Mouse (Mus musculus) testis, postnatal 10 days (tissue): ENCODE results near the gene Pak4.
"Not testable (repeated sequence)": the region's sequence is repeated elsewhere in the genome, so short reads cannot be mapped to it uniquely, and the experiment has no call there.

Experiments
- DNase-seq: peaks from one replicate; pipeline ENCODE4 v3.0.0; 2021; ENCODE audit warnings: low spot score

The Pak4 gene

DNA sequence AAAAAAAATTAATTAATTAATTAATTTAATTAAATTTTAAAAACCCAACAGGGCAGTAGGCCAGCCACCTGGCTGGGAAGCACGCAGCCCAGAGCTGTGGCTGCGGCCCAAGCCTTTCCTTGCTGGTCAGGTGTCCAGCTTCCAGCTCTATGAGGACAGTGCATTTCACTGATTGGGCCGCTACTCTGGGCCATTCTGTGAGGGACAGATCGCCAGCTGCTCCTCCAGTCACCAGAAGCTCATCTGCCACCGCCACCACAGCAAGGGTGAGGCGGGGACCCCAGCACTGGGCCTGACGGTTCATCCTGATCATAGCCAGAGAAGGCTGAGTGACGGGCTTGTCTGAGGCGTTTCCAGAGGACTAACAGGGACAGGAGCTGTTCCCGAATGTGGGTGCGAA is 36.0 kb downstream of the Pak4 start:
- no peak for DNase-seq

DNA sequence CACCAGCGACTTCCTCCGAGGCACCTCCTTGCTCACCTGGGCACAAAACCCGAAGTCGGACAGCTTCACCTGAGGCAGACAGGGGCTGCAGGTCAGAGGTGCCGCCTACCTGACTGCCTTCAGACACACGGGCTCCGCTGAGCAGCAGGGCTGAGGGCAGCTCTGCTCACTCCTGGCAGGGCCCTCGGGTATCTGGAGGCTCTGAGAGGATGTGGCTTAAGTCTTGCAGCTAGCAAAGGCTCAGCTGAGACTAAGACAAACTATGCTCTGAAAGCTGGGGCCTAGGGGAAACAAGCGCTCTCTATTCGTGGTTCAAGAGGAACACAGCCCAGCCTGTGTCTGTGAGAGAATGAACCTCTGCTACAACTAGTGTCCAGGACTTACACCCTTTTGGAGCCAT is 37.1 kb downstream of the Pak4 start:
- no peak for DNase-seq

DNA sequence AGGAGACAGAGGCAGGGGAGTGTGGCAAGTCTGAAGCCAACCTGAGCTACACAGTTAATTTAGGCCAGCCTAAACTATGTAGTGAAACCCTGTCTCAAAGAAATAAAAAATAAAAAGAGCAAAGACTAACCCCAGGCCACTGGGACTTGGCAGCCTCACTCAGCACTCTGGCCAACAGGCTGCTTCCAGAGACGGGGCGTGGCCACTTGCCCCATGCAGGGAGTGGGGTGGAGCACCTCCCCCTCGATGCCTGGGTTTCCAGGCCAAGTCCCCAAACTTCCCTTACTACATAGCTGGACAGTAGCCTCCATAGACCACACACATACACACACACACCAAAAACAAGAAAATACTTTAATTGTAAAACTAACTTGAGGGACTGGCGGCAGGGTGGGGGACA is 39.5 kb downstream of the Pak4 start:
- peak; percentile 68 for DNase-seq

DNA sequence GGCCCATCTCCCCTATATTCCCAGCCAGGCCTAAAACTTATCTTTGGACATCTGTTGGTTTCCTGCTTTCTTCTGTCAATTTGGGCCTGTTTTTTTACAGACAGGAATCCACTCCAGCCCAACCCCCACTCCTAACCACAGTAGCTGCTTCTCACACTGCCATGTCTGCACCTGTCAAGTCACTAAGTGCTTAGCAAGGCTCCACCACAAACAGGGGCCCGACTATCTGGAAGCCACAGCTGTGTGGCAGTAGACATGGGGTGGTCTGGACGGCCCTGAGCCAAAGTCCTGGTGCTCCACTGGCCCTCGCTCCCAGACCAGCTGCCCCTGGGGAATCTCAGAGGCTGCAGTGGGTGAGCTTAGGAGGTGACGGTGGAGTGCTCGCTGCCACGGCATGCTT is 40.3 kb downstream of the Pak4 start:
- DNase-seq: no peak

DNA sequence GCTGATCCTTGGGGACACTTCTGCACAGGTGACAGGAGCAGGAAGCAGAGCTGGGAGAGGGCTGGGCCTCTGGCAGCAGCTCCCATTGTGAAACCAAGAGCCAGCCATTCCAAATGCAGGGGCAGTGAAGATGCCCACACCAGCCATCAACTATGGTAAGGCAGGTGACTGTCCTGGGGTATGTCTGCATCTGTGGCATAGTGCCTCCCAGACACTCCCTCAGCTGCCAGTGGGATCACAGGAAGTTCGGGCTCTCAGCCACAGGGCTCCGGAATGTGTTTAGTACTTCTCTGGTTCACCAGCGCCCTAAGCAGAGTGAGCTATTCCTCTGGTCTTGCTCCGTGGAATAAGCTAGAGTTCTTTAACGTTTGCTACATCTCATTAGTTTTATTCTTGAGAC is 40.9 kb downstream of the Pak4 start:
- no peak for DNase-seq

DNA sequence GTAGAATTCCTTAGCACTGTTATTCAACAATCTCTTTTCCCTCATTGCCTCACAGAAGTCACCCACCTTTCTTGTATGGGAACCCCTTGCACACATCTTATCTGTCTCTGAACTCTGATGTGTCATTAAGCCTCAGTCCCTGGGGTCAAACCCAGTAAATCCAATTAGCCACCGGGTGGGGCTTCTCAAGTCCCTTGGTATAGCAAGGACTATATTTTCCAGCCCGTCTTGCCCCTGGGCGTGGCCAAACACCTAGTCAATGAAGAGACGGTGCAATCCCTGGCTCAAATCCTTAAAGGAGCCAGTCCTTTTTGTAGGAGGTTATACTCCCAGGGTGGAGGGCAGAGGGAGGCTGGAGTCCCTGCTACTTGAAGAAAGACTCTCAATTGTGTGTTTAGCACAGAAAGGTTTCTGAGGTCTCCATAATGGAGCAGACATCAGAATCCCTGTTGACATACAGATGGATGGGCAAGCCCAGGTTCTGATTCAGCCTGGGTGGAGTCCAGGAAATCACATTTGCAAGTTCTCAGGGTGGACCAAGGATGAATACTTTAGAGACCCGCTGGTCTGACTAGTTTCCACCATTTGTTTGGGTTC is 41.9 kb downstream of the Pak4 start:
- no peak for DNase-seq

DNA sequence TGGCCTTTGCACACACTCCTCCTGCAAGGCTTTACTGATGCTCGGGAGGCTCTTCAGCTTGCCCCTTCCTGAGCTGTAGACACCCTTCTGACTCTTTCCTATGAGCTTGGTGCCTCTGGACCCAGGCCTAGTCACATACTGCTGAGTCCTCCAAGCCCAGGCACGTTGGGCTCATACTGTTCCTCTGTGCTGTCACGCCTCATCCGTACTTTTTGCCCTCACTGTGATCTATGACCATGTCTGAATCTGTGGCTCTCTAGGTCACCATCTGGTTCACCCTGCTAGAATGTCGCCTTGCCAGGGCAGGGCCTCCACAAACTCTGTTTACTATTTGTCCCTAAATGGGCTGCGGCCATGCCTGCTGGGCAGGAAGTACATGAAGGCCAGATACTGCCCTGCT is 44.9 kb downstream of the Pak4 start:
- DNase-seq: no peak

DNA sequence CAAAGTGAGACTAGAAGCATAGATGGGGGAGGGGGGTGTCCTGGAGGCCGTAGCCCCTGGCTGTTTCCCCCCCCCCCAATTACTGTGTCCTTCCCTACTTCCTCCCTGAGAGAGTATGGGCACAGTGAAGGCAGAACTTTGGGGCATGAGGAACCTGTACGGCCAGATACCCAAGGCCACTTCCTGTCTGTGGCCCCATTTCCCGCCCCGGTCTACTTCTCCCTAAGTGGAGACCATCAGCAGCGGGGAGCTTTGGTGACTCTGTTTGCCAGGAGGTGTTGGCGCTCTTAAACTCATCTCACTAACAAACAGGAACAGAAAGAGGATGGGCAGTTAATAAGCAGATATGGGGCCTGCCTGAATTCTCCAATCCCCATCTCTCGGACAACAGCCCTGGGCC is 50.4 kb downstream of the Pak4 start:
- no peak for DNase-seq

DNA sequence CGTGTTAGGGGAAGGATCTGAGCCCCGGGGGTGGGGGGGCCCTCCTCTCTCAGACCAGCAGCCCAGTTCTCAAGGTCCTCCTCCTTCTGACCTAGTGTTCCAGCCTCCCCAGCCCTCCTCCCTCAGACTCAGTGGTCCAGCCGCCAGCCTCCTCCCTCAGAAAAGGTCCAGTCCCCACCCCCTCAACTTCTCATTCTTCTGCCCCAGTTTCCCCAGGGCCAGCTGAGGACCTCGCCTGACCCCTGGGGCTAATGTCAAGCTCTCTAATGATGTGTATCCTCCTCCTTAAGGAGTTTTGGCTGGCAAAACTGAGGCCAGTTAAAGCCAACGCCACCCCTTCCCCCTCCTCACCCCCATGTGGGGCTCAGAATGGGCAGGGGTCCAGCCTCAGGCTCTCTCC is 50.8 kb downstream of the Pak4 start, which contains the start of gene Nccrp1:
TSS of gene Nccrp1 (minus strand) at position 101 of the 400 bp plus-strand sequence.
- no peak for DNase-seq

DNA sequence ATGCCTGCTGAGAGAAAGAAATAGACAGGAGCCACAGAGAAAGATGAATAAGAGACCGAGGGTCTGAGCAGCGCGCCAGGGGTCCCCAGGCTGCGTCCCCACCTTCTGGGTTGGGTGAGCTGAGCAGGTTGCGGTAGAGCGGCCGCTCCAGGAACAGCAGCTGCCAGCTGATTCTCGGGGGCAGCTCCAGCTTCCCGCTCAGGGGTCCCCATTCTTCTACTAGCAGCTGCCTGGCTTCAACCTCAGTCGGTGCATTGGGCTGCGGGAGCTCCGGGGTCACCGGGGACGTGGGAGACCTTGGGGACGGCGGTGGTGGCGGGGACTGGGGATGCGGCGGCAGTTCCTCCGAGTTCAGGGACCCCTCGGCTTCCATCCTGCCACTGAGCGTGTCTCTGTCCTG is 51.3 kb downstream of the Pak4 start:
- no peak for DNase-seq

DNA sequence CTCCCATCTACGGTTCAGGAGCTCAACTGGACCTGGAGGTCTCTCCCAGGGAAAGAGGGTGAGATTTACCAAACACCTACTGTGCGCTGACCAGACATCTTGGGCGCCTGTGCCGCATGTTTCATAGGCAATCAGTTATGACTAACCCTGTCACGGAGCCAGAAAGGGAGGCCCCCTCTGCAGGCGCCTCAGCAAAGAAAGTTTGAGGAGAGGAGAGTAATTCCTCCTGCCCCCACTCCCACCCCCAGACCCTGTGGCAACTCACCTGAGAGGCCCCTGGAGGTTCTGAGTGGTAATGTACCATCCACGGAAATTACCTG is 52.1 kb downstream of the Pak4 start:
- no peak for DNase-seq

DNA sequence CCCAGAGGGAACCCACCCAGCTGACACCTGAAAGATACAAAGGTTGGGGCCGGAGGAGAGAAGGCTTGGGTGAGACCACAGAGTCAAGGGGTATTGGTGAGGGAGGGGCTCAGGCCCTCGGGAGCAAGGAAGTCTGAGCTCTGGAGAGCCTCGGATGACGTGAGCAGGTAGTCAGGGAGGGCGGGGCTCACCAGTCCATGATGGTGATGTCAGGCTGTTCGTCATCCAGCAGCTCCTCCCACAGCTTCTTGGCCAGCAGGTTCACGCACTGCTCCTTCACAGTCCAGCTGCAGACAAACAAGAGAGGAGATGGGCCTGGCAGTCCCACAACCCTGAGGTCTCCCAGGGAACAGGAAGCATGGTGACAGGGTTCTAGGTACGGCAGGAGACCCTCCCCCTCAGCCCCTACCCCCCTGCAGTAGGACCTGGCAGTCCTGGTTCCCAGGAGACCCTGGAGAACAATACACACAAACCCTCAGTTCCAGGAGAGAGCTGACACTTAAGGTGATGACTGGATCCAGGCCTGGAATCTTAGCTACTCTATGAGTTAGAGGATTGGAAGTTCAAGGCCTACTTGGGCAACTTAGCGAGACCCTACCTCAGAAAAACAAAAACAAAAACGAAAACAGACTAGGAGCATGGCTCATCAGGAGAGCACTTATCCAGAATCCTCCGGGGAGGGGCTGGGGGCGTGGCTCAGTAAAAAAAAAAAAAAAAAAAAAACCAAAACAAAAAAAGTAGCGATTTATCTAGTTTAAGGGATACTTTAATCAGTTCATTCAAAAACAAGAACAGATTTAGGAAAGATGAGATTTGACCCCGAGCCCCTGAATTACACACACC is 52.7 kb downstream of the Pak4 start:
- no peak for DNase-seq

DNA sequence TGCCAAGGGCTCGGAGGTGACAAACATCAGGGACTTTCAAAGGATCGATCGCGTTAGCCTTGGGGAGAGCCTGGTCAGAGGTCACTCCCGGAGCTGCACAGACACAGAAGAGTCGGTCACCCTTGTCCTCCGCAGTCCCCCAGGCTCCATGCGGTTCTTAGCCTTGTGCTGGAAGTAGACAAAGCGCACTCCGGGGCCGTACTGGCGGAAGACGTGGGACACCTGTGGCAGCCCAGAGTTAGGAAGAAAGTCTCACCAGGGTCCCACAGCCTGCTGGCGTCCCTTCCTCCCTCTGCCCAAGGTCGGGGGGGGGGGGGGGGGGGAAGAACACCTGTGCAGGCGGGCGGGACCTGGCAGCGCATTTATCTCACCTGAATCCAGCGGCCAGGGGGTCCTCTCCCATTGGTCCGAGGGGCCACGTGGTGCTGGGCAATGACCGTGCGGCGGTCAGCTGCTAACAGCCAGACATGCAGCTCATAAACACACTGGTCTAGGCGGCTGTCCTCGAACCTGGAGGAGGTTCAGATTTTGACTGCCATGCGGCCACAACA is 53.9 kb downstream of the Pak4 start:
- no peak for DNase-seq

DNA sequence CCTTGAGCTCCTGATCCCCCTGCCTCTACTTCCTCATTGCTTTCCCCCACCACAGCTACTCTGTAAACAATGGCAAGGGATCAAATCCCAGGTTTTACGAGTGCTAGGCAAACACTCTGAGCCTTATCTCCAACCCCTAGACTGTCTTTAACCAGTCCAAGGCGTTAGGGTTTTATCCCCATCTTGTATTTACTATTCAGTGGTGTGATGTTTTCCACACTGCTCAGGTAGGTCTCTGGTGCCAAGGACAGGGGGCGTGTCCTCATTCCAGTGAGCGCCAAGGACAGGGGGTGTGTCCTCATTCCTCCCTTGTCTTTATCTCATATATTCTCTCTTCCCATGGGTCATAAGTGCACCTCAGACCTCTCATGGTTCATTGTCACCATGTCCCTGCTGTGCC is 57.5 kb downstream of the Pak4 start, which contains the start of gene Sycn:
TSS of gene Sycn (plus strand) at position 360 of the 400 bp plus-strand sequence.
- no peak for DNase-seq

DNA sequence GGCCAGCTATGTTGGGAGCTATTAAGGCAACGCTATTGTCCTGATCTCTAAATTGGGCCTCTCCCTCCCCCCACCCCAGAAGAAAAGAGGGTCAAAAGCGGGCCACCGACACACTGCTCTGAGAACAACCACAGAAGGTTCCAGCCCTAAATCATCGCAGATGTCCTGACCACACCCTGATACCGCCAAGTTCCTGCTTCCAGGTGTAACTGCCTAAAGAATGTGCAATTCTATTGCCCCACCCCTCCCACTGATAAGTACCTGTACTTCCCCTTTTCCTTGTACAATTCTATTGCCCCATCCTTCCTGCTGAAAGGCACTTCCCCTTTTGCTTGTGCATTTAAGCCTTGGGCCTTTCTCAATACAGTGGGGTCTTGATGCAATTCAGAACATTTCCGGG is 59.1 kb downstream of the Pak4 start:
- not testable (repeated sequence) for DNase-seq

DNA sequence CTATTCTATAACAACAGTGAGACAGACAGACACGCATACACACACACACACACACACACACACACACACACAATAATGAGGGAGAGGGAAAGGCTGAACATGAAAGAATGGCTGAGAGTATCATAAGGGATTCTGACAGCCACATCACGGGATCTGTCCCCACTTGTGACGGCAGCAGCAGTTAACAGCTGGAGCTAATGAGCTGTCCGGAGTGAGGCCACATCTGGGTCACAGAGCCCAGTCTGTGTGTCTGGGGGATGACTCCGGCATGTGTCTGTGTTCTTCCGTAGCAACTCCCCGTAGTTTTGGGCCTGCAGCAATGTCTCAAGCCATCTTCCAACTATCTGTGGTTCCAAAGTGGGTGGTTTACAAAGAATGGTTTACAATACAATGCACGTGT is 66.0 kb downstream of the Pak4 start:
- DNase-seq: no peak

DNA sequence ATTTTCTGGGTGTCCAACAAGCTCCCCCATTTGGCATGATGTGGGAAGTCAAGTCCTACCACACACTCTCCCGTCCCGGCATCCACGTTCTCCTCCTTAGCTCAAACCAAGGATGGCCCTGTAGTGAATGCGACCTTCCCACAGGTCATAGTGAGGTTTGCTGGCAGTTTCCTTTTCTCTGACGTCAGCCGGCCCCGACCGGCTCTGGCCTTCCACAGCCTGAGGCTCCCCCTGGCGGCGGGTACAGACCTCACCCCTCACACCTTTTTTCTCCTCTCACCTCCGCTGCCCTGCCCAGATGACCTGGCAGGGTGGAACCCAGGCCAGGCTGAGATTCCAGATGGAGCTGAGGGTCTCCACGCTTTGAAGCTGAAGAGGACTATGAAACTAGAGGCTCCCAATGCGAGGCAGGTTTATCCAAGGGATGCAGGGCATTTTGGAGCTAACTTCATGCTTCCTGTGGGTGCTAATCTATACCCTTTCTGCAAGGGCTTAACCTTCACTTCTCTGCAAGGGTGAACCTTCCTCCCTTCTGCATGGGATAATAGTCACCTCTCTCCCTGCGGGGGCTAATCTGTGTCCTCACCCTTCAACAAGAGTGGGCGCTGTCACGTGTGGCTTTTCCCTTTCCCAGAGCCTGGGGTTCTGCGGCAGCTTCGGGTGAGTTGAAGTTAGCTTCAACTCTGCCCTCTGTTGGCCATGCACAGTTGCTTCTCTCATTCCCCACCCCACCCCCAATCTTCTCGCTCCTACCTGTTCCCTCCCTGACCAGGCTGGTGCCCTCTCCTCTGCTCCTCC is 69.9 kb downstream of the Pak4 start:
- peak; percentile 91 for DNase-seq

DNA sequence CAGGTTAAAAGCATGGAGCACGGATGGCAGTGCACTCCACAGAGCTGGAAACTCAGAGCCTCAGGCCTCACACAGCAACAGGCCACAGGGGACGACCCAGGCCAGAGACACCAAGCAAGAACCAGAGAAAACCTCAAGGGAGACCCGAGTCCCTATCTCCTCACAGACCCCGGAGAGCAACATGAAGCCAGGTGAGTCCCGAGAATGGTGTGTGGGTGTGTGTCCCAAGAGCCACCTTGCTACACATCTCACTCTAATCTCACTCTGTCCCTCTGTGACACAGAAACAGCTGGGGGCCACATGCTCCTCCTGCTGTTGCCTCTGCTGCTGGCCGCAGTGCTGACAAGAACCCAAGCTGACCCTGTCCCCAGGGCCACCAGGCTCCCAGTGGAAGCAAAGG is 75.4 kb downstream of the Pak4 start, which contains the start of gene Ifnl3:
TSS of gene Ifnl3 (plus strand) at position 301 of the 400 bp plus-strand sequence.
- DNase-seq: not testable (repeated sequence)

DNA sequence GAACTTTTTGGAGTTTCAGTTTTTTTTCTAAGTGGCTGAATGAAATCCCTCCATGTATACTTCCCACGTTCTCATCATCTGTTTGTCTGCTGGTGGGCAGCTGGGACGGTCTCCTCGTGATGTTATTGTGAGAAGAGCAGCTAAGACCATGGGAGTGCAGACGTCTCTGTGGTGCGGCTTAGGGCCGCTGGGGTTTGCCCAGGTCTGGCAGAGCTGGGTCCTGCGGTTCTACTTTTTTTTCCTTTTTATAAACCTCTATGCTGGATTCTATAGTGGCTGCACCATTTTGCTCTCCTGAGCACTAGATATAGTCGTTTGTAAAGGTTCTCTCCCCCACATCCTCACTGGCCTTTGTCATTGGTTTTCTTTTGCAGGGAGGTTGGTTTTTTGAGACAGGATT is 86.5 kb downstream of the Pak4 start:
- no peak for DNase-seq

DNA sequence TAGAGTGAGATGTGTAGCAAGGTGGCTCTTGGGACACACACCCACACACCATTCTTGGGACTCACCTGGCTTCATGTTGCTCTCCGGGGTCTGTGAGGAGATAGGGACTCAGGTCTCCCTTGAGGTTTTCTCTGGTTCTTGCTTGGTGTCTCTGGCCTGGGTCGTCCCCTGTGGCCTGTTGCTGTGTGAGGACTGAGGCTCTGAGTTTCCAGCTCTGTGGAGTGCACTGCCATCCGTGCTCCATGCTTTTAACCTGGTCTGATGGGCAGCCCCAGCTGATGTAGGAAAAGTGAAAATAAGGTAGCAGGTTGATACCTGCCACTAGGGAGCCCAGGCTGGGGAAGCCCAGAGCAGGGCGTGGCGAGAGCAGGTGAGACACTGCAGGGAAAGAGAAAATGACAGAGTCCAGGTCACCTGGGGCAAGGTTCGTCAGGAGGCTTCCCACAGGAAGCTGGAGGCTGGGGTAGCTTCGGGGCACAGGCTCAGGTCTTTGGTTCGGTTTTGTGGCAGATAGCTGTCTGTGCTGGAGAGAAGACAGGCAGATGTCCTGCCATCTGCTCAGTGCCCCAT is 87.5 kb downstream of the Pak4 start, which contains the start of gene Ifnl2:
TSS of gene Ifnl2 (minus strand) at position 51 of the 570 bp plus-strand sequence.
- not testable (repeated sequence) for DNase-seq

DNA sequence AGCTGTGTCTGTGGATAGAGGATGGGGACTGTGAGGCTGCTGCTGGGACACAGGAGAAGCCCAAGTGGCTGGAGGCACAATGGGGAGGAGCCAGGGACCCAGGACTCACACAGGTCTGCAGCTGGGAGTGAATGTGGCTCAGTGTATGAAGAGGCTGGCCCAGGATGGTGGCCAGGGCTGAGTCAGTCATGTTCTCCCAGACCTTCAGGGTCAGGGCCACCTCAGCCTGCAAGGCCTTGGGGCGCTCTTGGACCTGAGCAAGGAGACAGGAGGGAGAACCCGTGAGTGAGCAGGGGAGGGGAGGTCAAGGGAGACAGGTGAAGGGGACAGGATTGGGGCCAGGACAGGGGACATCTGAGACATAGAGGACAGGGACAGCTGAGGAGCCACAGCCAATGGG is 88.9 kb downstream of the Pak4 start:
- DNase-seq: not testable (repeated sequence)
